Mouse (Mus musculus): ENCODE measurements at regions not wholly inside any gene's neighbourhood (a gene's known extent, or its start where the extent isn't known, plus 50 kb on each side); places are given as distances from the start of the nearest gene placed in this dataset.
A peak's percentile ranks its signal among the peaks of the same experiment; 100 is the strongest.

GRCm38 (mm10) chr8:82477856-82478255 is 74.8 kb upstream of the Il15 start:
- Histone ChIP-seq H3K27ac (ENCODE audit: low read length) (no peak overlapping the region), H3K9me3 (ENCODE audit: low read length) (no peaks in the 10 kb centered on the region), H3K4me1 (ENCODE audit: insufficient read depth, low read depth, low read length) (no peaks in the 10 kb centered on the region), H3K9ac (replicated peaks; ENCODE audit: low read depth) (no peak overlapping the region), H3K36me3 (ENCODE audit: insufficient read depth, low read length) (no peaks in the 10 kb centered on the region), H3K4me3 (ENCODE audit: low read depth, low read length) (no peak overlapping the region), H3K27me3 (replicated peaks; ENCODE audit: insufficient read depth, low read length) (no peaks in the 10 kb centered on the region), H3K4me2 (replicated peaks; ENCODE audit: low read depth, low read length) (no peak overlapping the region)
- TF ChIP-seq EP300 (IDR thresholded peaks at IDR 0.05) (no peak), CTCF (IDR thresholded peaks at IDR 0.05) (no peak)
- ATAC-seq (no peak), DNase-seq (ENCODE audit: low spot score) (peak; percentile 15)
- WGBS: 16% methylated on average over 5 of the region's 5 CpGs

- Histone ChIP-seq H3K36me3 (ENCODE audit: insufficient read depth, low read length) (no peaks in the 10 kb centered on the region), H3K9ac (replicated peaks; ENCODE audit: low read depth) (no peak overlapping the region), H3K9me3 (ENCODE audit: low read length) (no peaks in the 10 kb centered on the region), H3K27ac (ENCODE audit: low read length) (no peak overlapping the region), H3K27me3 (replicated peaks; ENCODE audit: insufficient read depth, low read length) (no peaks in the 10 kb centered on the region), H3K4me2 (replicated peaks; ENCODE audit: low read depth, low read length) (no peak overlapping the region), H3K4me3 (ENCODE audit: low read depth, low read length) (no peak overlapping the region), H3K4me1 (ENCODE audit: insufficient read depth, low read depth, low read length) (no peaks in the 10 kb centered on the region)
- WGBS: 18% methylated on average over 2 of the region's 2 CpGs
- no peak for ATAC-seq
- TF ChIP-seq CTCF (IDR thresholded peaks at IDR 0.05) (no peak), EP300 (IDR thresholded peaks at IDR 0.05) (no peak)
- no peak for DNase-seq (ENCODE audit: low spot score)
These were observed 74.4 kb upstream of the Il15 start for GRCm38 (mm10) chr8:82477426-82477769.

- no peak overlapping the region for H3K27ac ChIP-seq (ENCODE audit: low read length)
- no peak overlapping the region for H3K9ac ChIP-seq (replicated peaks; ENCODE audit: low read depth)
- ATAC-seq: no peak
- H3K27me3 ChIP-seq (replicated peaks; ENCODE audit: insufficient read depth, low read length): no peaks in the 10 kb centered on the region
- no peak for DNase-seq (ENCODE audit: low spot score)
- no peaks in the 10 kb centered on the region for H3K4me1 ChIP-seq (ENCODE audit: insufficient read depth, low read depth, low read length)
- H3K36me3 ChIP-seq (ENCODE audit: insufficient read depth, low read length): no peaks in the 10 kb centered on the region
- TF ChIP-seq EP300 (IDR thresholded peaks at IDR 0.05) (no peak), CTCF (IDR thresholded peaks at IDR 0.05) (no peak)
- H3K4me2 ChIP-seq (replicated peaks; ENCODE audit: low read depth, low read length): no peak overlapping the region
- no peak overlapping the region for H3K4me3 ChIP-seq (ENCODE audit: low read depth, low read length)
- H3K9me3 ChIP-seq (ENCODE audit: low read length): no peaks in the 10 kb centered on the region
- WGBS: 48% methylated on average over 7 of the region's 7 CpGs
These were observed 73.8 kb upstream of the Il15 start for GRCm38 (mm10) chr8:82476708-82477425.

- DNase-seq (ENCODE audit: low spot score) (peak; percentile 80), ATAC-seq (peak; percentile 84)
- Histone ChIP-seq H3K4me3 (ENCODE audit: low read depth, low read length) (no peak overlapping the region), H3K36me3 (ENCODE audit: insufficient read depth, low read length) (no peaks in the 10 kb centered on the region), H3K4me1 (ENCODE audit: insufficient read depth, low read depth, low read length) (no peaks in the 10 kb centered on the region), H3K27ac (ENCODE audit: low read length) (no peak overlapping the region), H3K9me3 (ENCODE audit: low read length) (no peaks in the 10 kb centered on the region), H3K4me2 (replicated peaks; ENCODE audit: low read depth, low read length) (no peak overlapping the region), H3K9ac (replicated peaks; ENCODE audit: low read depth) (no peak overlapping the region), H3K27me3 (replicated peaks; ENCODE audit: insufficient read depth, low read length) (no peaks in the 10 kb centered on the region)
- WGBS: 59% methylated on average over 2 of the region's 2 CpGs
- TF ChIP-seq CTCF (IDR thresholded peaks at IDR 0.05) (no peak), EP300 (IDR thresholded peaks at IDR 0.05) (peak; percentile 19; the same call in 1 of the 2 replicates)
These were observed 70.2 kb upstream of the Il15 start for GRCm38 (mm10) chr8:82473266-82473665.

- Histone ChIP-seq H3K36me3 (ENCODE audit: insufficient read depth, low read length) (no peaks in the 10 kb centered on the region), H3K9me3 (ENCODE audit: low read length) (no peaks in the 10 kb centered on the region), H3K27me3 (replicated peaks; ENCODE audit: insufficient read depth, low read length) (no peaks in the 10 kb centered on the region), H3K4me3 (ENCODE audit: low read depth, low read length) (no peak overlapping the region), H3K4me1 (ENCODE audit: insufficient read depth, low read depth, low read length) (no peaks in the 10 kb centered on the region), H3K4me2 (replicated peaks; ENCODE audit: low read depth, low read length) (no peak overlapping the region), H3K9ac (replicated peaks; ENCODE audit: low read depth) (no peak overlapping the region), H3K27ac (ENCODE audit: low read length) (no peak overlapping the region)
- TF ChIP-seq EP300 (IDR thresholded peaks at IDR 0.05): no peak
- TF ChIP-seq CTCF (IDR thresholded peaks at IDR 0.05): no peak
- WGBS: no CpG with 5 or more reads among the region's 1 CpGs
- DNase-seq (ENCODE audit: low spot score) (no peak), ATAC-seq (no peak)
These were observed 68.8 kb upstream of the Il15 start for GRCm38 (mm10) chr8:82471825-82472224.

GRCm38 (mm10) chr8:82469824-82470223 is 66.8 kb upstream of the Il15 start:
- H3K27me3 ChIP-seq (replicated peaks; ENCODE audit: insufficient read depth, low read length): no peaks in the 10 kb centered on the region
- H3K9me3 ChIP-seq (ENCODE audit: low read length): no peaks in the 10 kb centered on the region
- no peaks in the 10 kb centered on the region for H3K4me1 ChIP-seq (ENCODE audit: insufficient read depth, low read depth, low read length)
- DNase-seq (ENCODE audit: low spot score): no peak
- no peak overlapping the region for H3K27ac ChIP-seq (ENCODE audit: low read length)
- H3K9ac ChIP-seq (replicated peaks; ENCODE audit: low read depth): no peak overlapping the region
- ATAC-seq: no peak
- H3K4me3 ChIP-seq (ENCODE audit: low read depth, low read length): no peak overlapping the region
- H3K4me2 ChIP-seq (replicated peaks; ENCODE audit: low read depth, low read length): no peak overlapping the region
- H3K36me3 ChIP-seq (ENCODE audit: insufficient read depth, low read length): no peaks in the 10 kb centered on the region
- TF ChIP-seq CTCF (IDR thresholded peaks at IDR 0.05): no peak
- no peak for TF ChIP-seq EP300 (IDR thresholded peaks at IDR 0.05)

GRCm38 (mm10) chr8:82462841-82463240 is 59.8 kb upstream of the Il15 start:
- DNase-seq (ENCODE audit: low spot score): peak; percentile 26
- no peaks in the 10 kb centered on the region for H3K27me3 ChIP-seq (replicated peaks; ENCODE audit: insufficient read depth, low read length)
- no peaks in the 10 kb centered on the region for H3K9me3 ChIP-seq (ENCODE audit: low read length)
- H3K4me1 ChIP-seq (ENCODE audit: insufficient read depth, low read depth, low read length): no peaks in the 10 kb centered on the region
- H3K36me3 ChIP-seq (ENCODE audit: insufficient read depth, low read length): no peaks in the 10 kb centered on the region
- no peak overlapping the region for H3K27ac ChIP-seq (ENCODE audit: low read length)
- no peak overlapping the region for H3K9ac ChIP-seq (replicated peaks; ENCODE audit: low read depth)
- ATAC-seq: no peak
- TF ChIP-seq EP300 (IDR thresholded peaks at IDR 0.05) (peak; percentile 51), CTCF (IDR thresholded peaks at IDR 0.05) (no peak)
- H3K4me2 ChIP-seq (replicated peaks; ENCODE audit: low read depth, low read length): no peak overlapping the region
- no peak overlapping the region for H3K4me3 ChIP-seq (ENCODE audit: low read depth, low read length)
